Mouse (Mus musculus): ENCODE measurements at regions not wholly inside any gene's neighbourhood (a gene's known extent, or its start where the extent isn't known, plus 50 kb on each side); places are given as distances from the start of the nearest gene placed in this dataset.

GRCm38 (mm10) chr13:45277842-45278416, 111.6 kb upstream of the Mylip start:
- DNase-seq (ENCODE audit: low read depth), result no peak

- DNase-seq (ENCODE audit: low read depth), result no peak
Measured at GRCm38 (mm10) chr13:45281106-45281505, 108.4 kb upstream of the Mylip start.

DNA sequence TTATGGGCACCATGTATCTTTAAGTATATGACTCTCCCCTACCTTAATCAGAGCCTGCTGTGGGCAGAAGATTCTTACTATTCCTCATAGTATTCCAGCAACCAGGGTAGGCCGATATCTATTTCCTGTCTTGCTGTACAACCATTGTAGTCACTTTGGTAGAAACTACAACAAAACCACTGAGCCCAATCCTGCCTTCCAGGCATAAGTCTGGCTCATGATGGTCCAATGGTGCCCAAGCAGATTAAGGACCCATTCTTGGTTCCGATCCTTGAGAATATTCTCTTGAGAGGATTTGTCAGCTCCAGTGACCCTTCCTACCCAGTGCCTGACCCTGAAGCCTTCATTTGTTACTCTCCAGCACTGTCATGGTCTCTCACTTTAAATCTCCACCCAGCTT, 102.9 kb upstream of the Mylip start:
- DNase-seq (ENCODE audit: low read depth), result no peak

DNA sequence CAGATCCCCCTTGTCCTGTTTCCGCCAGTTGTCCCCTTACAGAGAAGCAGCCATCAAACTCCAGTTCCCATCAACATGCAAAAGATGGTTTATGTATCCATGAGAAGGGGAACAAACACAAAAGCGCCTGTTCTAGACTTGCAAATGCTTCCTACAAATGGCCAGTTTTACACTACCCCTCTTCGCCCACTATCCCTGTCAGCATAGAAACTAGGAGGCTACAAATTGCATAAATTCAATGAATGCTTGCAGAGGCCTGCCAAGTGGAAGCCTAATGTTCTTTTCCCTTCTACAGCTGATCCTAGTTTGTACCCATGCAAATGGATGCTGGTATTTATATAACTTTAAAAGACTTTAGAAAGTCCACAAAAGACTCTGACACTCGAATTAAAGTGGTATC, 102.3 kb upstream of the Mylip start:
- no peak for DNase-seq (ENCODE audit: low read depth)

DNA sequence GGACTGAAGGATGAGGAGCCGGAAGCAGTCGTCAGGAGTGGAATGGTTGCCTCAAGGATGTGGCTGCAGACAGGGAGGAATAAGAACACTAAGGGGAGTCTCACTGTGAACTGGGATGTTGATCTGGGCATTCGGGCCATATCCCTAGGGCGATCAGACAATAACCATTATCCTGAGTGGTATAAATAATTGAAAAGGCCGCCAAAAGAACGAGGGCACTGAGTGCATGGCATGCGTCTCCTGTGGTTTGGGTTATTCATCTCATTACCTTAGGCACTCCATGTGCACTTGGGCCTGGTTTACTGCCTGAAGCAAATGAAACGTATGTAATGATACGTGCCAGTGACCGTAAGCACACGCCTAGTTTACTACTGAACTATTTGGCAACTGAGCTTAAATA, 99.6 kb upstream of the Mylip start:
- DNase-seq (ENCODE audit: low read depth), result no peak

- DNase-seq (ENCODE audit: low read depth), result no peak
Measured at GRCm38 (mm10) chr13:45294691-45295090, 94.9 kb upstream of the Mylip start.

DNA sequence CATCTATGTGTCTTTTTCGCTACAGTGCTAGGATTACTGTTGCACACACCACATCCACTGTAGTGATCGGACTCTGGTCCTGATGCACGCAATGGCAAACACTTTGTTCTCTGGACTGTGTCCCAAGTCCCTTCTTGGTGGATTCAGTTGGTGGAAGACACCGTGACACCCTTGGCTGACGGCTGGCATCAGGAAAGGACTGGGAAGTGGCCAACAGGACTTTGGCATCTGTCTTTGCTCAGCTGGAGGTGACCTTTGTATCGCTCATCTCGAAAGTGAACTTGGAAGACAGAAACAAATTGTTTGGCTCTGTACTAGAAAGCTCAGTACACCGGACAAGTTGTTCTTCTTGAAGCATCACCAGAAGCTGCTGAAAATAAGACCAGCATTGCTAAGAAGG, 88.9 kb upstream of the Mylip start:
- no peak for DNase-seq (ENCODE audit: low read depth)

- DNase-seq (ENCODE audit: low read depth), result no peak
Measured at GRCm38 (mm10) chr13:45301191-45301905, 88.2 kb upstream of the Mylip start.

DNA sequence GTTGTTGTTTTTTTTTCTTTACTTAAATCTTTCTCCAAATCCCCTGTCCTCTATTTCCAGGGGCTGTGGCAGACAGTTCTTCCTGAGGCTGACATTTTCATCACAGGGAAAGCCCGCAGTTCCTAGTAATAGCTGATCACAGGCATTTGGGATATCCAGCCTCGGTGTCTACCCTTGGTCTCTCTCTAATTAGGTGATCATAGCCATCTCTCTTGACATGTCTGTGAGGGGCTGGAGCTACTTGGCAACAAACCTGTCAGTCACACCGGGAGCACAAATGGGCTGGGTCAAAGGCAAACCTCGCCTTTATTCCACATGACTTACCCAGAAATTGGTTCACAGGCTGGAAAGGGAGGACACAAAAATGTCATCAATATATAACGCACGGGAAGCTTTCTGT, 86.7 kb upstream of the Mylip start:
- no peak for DNase-seq (ENCODE audit: low read depth)

- DNase-seq (ENCODE audit: low read depth), result no peak
Measured at GRCm38 (mm10) chr13:45306177-45306576, 83.4 kb upstream of the Mylip start.

GRCm38 (mm10) chr13:45307226-45307625, 82.3 kb upstream of the Mylip start:
- DNase-seq (ENCODE audit: low read depth), result no peak

DNA sequence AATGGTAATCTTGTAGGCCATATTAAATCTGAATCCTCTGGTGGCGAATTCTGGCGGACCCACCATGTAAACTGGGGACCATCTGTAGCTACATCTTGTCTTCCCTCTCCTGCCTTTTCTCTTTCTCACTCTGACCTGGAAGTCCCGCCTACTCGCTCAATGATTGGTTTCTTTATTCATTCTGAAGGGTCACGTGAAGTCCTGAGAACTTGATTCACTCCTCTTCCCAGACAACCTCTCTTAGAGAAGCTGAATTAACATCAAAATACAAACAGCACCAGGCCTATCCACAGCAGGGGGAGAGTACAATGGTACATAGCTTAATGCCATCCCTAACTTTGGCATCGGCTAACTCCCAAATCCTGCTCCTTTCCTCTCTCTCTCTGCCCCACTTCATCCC, 69.9 kb upstream of the Mylip start:
- DNase-seq (ENCODE audit: low read depth), result no peak

- DNase-seq (ENCODE audit: low read depth), result no peak
Measured at GRCm38 (mm10) chr13:45325736-45326293, 63.7 kb upstream of the Mylip start.

DNA sequence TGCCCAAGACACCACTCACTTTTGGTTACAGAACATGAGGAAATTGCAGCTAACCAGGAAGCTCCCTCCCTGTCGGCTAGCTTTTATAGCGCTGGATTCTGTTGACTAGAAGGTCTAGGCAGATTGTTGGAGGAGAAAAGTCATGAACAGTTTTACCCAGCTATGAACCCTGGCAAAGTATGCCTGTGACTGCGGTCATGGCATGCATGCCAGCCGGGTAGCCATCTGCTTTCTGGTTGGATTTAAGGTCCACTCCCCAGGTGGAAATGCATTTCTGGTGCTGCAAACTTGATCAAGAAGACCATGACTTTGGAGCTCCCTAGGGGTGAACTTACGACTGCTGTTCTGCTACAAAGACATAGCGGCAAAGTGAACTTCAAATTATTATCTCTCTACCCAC, 62.8 kb upstream of the Mylip start:
- no peak for DNase-seq (ENCODE audit: low read depth)

DNA sequence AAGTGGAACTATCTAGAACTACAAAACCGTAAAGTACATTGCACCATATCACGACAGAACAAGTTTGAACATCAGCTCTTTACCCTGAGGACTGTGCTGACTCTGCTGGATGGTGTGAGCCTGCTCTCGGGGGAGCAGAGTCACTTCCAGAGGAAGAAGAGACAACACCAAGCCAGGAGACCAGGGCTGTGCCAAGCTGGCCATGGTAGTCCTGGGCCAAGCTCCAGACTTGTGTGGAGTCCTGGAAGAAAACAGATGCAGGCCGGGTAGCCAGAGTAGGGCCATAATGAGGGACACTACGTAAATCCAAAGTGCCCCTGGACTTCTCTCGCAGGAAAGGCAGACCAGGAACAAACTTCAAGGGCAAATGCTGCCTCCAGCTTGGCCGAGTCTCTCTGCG, 59.0 kb upstream of the Mylip start:
- DNase-seq (ENCODE audit: low read depth), result no peak

DNA sequence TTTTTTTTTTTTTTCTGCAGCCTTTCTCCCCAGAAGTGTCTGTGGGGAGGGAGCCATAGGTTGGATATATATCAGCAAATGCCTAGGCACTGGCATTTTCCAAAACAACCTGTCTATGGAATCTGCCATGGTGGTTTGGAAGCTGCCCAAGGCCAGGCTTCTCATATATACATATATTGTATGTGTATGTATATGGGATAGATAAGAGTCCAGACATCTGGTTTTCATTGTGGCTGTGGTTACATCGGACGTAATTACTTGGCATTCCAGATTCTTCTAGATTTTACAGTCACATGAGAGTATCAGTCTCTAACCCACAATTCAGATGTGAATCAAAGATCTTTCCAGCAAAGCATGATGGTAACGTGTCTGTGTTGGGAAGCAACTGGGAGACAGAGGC, 57.5 kb upstream of the Mylip start:
- DNase-seq (ENCODE audit: low read depth), result no peak

DNA sequence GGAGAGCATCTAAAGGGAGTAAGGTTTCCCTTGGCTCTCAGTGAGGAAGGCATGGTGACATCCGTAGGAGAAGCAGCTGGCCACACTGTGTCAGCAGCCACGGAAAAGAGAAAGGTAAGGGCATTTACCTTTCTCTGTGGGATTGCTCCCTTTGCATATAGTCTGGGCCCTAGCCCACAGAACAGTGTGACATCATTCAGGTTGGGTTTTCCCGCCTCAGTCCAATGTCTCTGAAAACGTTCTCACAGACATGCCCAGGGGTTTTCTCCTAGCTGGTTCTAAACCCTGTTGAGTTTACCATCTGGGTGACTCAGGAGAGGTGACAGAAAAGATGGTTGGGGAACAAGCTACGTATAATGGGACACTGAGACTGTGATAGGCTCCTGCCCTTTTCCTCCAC, 55.9 kb upstream of the Mylip start:
- DNase-seq (ENCODE audit: low read depth), result no peak

Data from induced T-regulatory cell, adult 2 months (primary cell).